Mouse (Mus musculus): ENCODE measurements around the gene Fam114a2. TPM values are rescaled to one million over a fixed set of nuclear protein-coding genes. Genes with fewer than 3 reads are reported as not detected.

Fam114a2 gene
- polyA plus RNA-seq, 1 experiment from 2014 or later = 73.6 TPM

DNA sequence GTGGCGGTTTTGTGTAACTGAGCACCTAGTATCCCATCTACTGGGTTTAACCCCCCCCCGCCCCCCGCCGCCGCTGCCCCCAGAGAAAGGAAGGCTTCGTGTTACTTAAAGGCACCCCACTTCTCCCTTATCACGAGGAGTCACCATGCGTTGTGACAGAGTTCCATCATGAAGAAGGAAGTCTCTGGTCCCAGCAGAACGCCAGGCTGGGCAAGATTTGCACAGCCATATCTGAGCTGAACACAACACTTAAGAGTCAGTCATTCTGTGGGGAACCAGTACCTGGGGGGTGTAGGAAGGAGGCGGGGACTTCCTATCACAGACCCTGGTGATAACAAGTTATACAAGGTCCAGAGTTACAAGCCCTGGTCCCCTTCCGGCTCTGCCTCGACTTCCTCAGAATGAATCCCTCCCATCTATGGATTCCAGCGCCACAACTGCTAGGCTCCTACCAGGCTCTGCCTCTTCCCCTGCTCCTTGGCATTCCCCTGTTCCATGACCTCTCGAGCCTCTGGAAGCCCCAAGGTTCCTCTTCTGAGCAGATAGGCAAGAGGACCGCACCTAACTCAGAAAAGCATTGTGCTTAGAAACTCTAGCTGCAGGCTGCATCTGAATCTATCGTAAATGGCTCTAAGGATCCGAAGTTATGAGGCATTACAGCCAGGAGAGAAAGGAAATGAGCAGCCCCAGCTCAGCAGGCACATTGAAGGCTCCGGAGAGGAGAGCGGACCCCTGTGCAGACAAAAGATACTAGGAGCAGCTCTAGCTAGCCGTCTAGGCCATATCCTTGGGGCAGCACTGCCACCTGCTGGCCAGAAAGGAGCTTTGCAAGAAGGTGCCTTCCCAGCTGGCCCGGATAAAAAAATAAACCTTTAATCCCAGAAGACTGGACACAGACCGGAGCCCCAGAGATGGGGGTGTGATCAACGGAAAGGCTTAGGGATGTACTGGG, 51.0 kb downstream of the Fam114a2 start:
- 59% methylated on average over 23 of the region's 23 CpGs for WGBS
- peak overlapping the region; percentile 54; the same call in 1 of the 2 replicates for H3K27ac ChIP-seq (replicated peaks)

DNA sequence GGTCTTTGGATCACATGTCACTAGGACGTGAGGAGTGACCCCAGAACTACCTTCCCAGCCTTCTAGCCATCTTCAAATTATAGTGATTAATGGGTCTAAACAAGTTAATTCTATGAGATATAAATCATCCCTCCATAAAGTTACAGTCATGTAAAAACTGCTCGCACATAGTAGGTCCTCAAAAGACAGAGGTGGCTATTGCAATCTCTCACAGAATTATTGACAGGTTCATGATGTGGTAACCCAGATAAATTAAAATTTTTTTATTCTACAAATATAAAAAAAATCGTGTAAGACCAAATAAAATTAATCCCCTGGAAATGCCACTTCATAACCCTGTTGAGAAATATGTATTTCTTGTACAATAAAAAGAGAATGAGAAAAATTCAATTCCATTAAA, 52.6 kb downstream of the Fam114a2 start:
- Histone ChIP-seq H3K27me3 (replicated peaks; ENCODE audit: low read depth, poor library complexity, severe bottlenecking) (no peaks in the 10 kb centered on the region), H3K4me1 (no peaks in the 10 kb centered on the region), H3K9me3 (no peaks in the 10 kb centered on the region), H3K27ac (replicated peaks) (no peak overlapping the region), H3K4me3 (no peak overlapping the region), H3K36me3 (replicated peaks) (no peaks in the 10 kb centered on the region)
- no peak for DNase-seq (ENCODE audit: low spot score)
- 79% methylated on average over 3 of the region's 3 CpGs for WGBS

More for the DNA sequence above, 51.0 kb downstream of the Fam114a2 start:
- DNase-seq (ENCODE audit: low spot score) = peak; percentile 82
- H3K36me3 ChIP-seq (replicated peaks) = no peaks in the 10 kb centered on the region
- no peaks in the 10 kb centered on the region for H3K27me3 ChIP-seq (replicated peaks; ENCODE audit: low read depth, poor library complexity, severe bottlenecking)
- no peaks in the 10 kb centered on the region for H3K9me3 ChIP-seq
- no peak overlapping the region for H3K4me3 ChIP-seq
- H3K4me1 ChIP-seq = peaks cover 4% of the 10 kb centered on the region; the same call in 1 of the 2 replicates

GRCm38 (mm10) chr11:57465025-57465424, 53.4 kb downstream of the Fam114a2 start:
- Histone ChIP-seq H3K36me3 (replicated peaks) (no peaks in the 10 kb centered on the region), H3K9me3 (no peaks in the 10 kb centered on the region), H3K4me1 (no peaks in the 10 kb centered on the region), H3K27ac (replicated peaks) (no peak overlapping the region), H3K4me3 (no peak overlapping the region), H3K27me3 (replicated peaks; ENCODE audit: low read depth, poor library complexity, severe bottlenecking) (no peaks in the 10 kb centered on the region)
- DNase-seq (ENCODE audit: low spot score) = peak; percentile 53
- 43% methylated on average over 8 of the region's 8 CpGs for WGBS

DNA sequence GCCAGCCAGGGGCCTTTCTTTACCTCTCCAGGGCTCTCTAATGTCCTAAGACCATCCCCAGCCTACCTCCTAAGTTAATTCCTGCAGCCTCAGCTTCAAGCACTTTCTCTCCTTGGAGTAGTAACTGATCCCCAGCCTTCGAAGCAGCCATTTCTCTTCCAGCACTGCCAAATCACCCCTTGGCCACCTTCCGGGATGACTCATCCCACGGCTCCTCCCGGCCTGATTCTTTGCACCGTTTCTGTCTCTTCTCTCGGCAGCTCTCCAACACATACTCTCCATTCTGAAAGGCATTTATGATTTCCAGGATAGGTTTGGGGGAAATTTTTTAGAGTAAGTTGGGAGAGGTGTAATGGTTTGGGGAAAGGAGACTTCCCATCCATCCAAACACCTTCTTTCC, 58.7 kb downstream of the Fam114a2 start:
- Histone ChIP-seq H3K36me3 (replicated peaks) (no peaks in the 10 kb centered on the region), H3K4me1 (peaks cover 2% of the 10 kb centered on the region; the same call in 1 of the 2 replicates), H3K4me3 (no peak overlapping the region), H3K9me3 (no peaks in the 10 kb centered on the region), H3K27me3 (replicated peaks; ENCODE audit: low read depth, poor library complexity, severe bottlenecking) (no peaks in the 10 kb centered on the region), H3K27ac (replicated peaks) (no peak overlapping the region)
- DNase-seq (ENCODE audit: low spot score) = no peak
- WGBS = 92% methylated on average over 6 of the region's 6 CpGs

DNA sequence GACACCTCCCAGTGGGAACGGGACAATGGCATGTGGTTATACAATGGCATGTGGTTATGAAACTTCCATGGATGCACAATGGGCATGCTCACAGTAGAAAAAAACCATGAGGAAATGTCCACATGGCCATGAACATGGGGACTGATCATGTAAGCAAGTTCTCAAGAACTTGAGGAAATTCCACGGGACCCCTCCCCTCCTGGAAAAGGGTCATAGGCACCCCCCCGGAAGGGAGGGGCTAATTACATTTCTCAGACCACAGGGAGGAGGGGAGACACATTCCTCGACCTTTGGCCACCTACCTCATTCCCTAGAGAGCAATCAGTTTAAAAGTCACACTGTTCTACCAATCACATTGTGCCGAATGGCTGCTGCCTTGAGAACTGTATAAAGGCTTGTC, 64.0 kb downstream of the Fam114a2 start:
- Histone ChIP-seq H3K27me3 (replicated peaks; ENCODE audit: low read depth, poor library complexity, severe bottlenecking) (no peaks in the 10 kb centered on the region), H3K36me3 (replicated peaks) (no peaks in the 10 kb centered on the region), H3K27ac (replicated peaks) (no peak overlapping the region), H3K4me3 (no peak overlapping the region), H3K9me3 (no peaks in the 10 kb centered on the region), H3K4me1 (peaks cover 9% of the 10 kb centered on the region)
- no peak for DNase-seq (ENCODE audit: low spot score)
- 47% methylated on average over 5 of the region's 5 CpGs for WGBS

DNA sequence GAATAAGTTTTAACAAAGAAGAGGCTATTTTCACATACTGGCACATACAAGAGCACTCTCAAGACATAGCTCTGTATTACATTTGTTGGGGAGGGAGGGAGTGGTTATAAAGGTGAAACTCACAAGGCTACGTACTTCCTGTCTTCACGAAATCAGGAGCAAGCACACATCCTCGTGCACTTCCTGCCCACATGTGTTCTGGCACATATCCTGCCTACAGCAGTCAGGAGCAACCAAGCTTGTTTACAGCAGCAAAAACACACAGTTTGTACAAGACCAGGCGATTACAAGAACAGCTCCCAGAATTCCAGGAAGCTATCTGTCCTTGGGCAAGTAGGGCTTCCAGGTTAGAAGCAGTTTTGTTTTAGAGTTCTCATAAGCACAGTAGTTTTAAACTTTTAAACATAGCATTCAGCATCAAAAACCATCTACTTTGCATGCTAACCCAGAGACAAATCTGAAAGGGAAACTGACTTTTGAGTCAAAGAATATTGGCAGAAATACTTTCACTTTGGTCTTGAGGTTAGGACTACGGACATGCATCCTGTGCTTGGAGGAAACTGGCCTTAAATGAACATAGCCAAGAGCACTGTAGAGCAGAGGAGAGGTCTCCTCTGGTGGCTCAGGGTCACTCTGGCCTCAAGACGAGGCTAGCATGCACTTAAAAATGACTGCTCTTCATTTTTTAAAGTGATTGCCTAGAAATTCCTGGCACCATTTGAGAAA, 73.0 kb downstream of the Fam114a2 start:
- Histone ChIP-seq H3K4me3 (no peak overlapping the region), H3K36me3 (replicated peaks) (no peaks in the 10 kb centered on the region), H3K27ac (replicated peaks) (no peak overlapping the region), H3K27me3 (replicated peaks; ENCODE audit: low read depth, poor library complexity, severe bottlenecking) (no peaks in the 10 kb centered on the region), H3K9me3 (no peaks in the 10 kb centered on the region), H3K4me1 (no peaks in the 10 kb centered on the region)
- DNase-seq (ENCODE audit: low spot score) = no peak
- 62% methylated on average over 6 of the region's 6 CpGs for WGBS

GRCm38 (mm10) chr11:57434153-57434552, 84.3 kb downstream of the Fam114a2 start:
- no peaks in the 10 kb centered on the region for H3K4me1 ChIP-seq
- 16% methylated on average over 1 of the region's 1 CpGs for WGBS
- H3K27me3 ChIP-seq (replicated peaks; ENCODE audit: low read depth, poor library complexity, severe bottlenecking) = no peaks in the 10 kb centered on the region
- no peaks in the 10 kb centered on the region for H3K9me3 ChIP-seq
- H3K36me3 ChIP-seq (replicated peaks) = no peaks in the 10 kb centered on the region
- no peak overlapping the region for H3K27ac ChIP-seq (replicated peaks)
- DNase-seq (ENCODE audit: low spot score) = peak; percentile 54
- H3K4me3 ChIP-seq = no peak overlapping the region

Other genes starting within 250 kb of the Fam114a2 start
- gene Mfap3, start within 50 bp of the Fam114a2 start, polyA plus RNA-seq (2016; fragmentation: Nextera tagmentation; extraction: Ambion mirVana) = 49.0 and 50.7 TPM in 2 replicates
- gene Galnt10, start 126.8 kb upstream of the Fam114a2 start, polyA plus RNA-seq (2016; fragmentation: Nextera tagmentation; extraction: Ambion mirVana) = 18.8 and 20.1 TPM in 2 replicates